Mouse (Mus musculus) ES-Bruce4 (cell line): Measurements from ENCODE around the gene L3mbtl3. TPM values are rescaled to one million over a fixed set of nuclear protein-coding genes. Genes with fewer than 3 reads are reported as not detected.

ENCODE experiments used
- H3K27ac ChIP-seq: 2 replicates; pipeline ENCODE4 v1.5.1; 2012; ENCODE audit warnings: low read length, inconsistent platforms; ENCODE audit not compliant: insufficient read depth
- H3K27me3 ChIP-seq: 2 replicates; pipeline ENCODE4 v1.6.1; 2012; ENCODE audit warnings: mild to moderate bottlenecking, low read length, inconsistent platforms; ENCODE audit not compliant: control insufficient read depth, poor library complexity, insufficient read depth, severe bottlenecking
- H3K36me3 ChIP-seq: 2 replicates; pipeline ENCODE4 v1.6.1; 2012; ENCODE audit warnings: inconsistent platforms, mild to moderate bottlenecking, low read length, moderate library complexity; ENCODE audit not compliant: control insufficient read depth, poor library complexity, insufficient read depth, severe bottlenecking
- H3K4me1 ChIP-seq: one replicate; pipeline ENCODE4 v1.8.1; 2011; ENCODE audit warnings: low read length; ENCODE audit not compliant: control insufficient read depth, insufficient read depth
- H3K4me3 ChIP-seq: 2 replicates; pipeline ENCODE4 v1.5.1; 2011; ENCODE audit warnings: low read depth, mild to moderate bottlenecking, low read length
- H3K9ac ChIP-seq: 2 replicates; pipeline ENCODE4 v1.6.1; 2012; ENCODE audit warnings: low read depth, mild to moderate bottlenecking, inconsistent platforms; ENCODE audit not compliant: poor library complexity, severe bottlenecking
- H3K9me3 ChIP-seq: replicated peaks from 2 replicates; pipeline ENCODE4 v1.6.1; 2012; ENCODE audit warnings: mild to moderate bottlenecking, low read length, inconsistent platforms; ENCODE audit not compliant: control insufficient read depth, poor library complexity, insufficient read depth, severe bottlenecking
- CTCF ChIP-seq: IDR thresholded peaks from one replicate; pipeline ENCODE4 v1.8.1; 2011; ENCODE audit warnings: low read depth, low read length
- EP300 ChIP-seq: IDR thresholded peaks from 2 replicates; pipeline ENCODE4 v1.6.1; 2011; ENCODE audit warnings: low read depth, low read length; ENCODE audit not compliant: insufficient read depth
- POLR2A ChIP-seq: IDR thresholded peaks from one replicate; pipeline ENCODE4 v1.8.1; 2011; ENCODE audit warnings: low read length; ENCODE audit not compliant: insufficient read depth
- polyA plus RNA-seq: library from polyadenylated mRNA; stranded (reverse); fragments of >200 nt; gene quantifications from 2 replicates; pipeline ENCODE4 v1.2.4, GENCODE M21; 2011; ENCODE audit warnings: low read depth; ENCODE audit not compliant: missing spikeins, insufficient read depth, insufficient read length

Gene L3mbtl3
- polyA plus RNA-seq, 1 experiment: 15.9 TPM

- TF ChIP-seq EP300: no peak
- TF ChIP-seq POLR2A: no peak
- no peak for TF ChIP-seq CTCF
- H3K27me3 ChIP-seq: no peaks in the 10 kb centered on the region
- no peaks in the 10 kb centered on the region for H3K36me3 ChIP-seq
- H3K4me3 ChIP-seq: no peak overlapping the region
- peaks cover 1% of the 10 kb centered on the region for H3K4me1 ChIP-seq
- H3K9ac ChIP-seq: no peak overlapping the region
- 0 out of 2 replicates have a peak, but pooled peaks cover 3% of the 10 kb centered on the region for H3K9me3 ChIP-seq
- H3K27ac ChIP-seq: no peak overlapping the region
These were observed 25.6 kb downstream of the L3mbtl3 start for GRCm38 (mm10) chr10:26350153-26350552.

GRCm38 (mm10) chr10:26347614-26348013, 28.2 kb downstream of the L3mbtl3 start:
- H3K27me3 ChIP-seq: no peaks in the 10 kb centered on the region
- 0 out of 2 replicates have a peak, but pooled peaks cover 3% of the 10 kb centered on the region for H3K9me3 ChIP-seq
- no peak overlapping the region for H3K27ac ChIP-seq
- peaks cover 1% of the 10 kb centered on the region for H3K4me1 ChIP-seq
- TF ChIP-seq CTCF (no peak), POLR2A (no peak), EP300 (no peak)
- no peak overlapping the region for H3K4me3 ChIP-seq
- H3K36me3 ChIP-seq: no peaks in the 10 kb centered on the region
- no peak overlapping the region for H3K9ac ChIP-seq

- Histone ChIP-seq H3K27ac (no peak overlapping the region), H3K9ac (no peak overlapping the region), H3K4me1 (peaks cover 1% of the 10 kb centered on the region), H3K27me3 (no peaks in the 10 kb centered on the region), H3K4me3 (no peak overlapping the region), H3K9me3 (0 out of 2 replicates have a peak, but pooled peaks cover 3% of the 10 kb centered on the region), H3K36me3 (no peaks in the 10 kb centered on the region)
- TF ChIP-seq CTCF (no peak), EP300 (no peak), POLR2A (no peak)
These were observed 29.9 kb downstream of the L3mbtl3 start for GRCm38 (mm10) chr10:26345879-26346278.

- Histone ChIP-seq H3K27ac (no peak overlapping the region), H3K4me3 (no peak overlapping the region), H3K27me3 (no peaks in the 10 kb centered on the region), H3K4me1 (peaks cover under 1% of the 10 kb centered on the region), H3K36me3 (no peaks in the 10 kb centered on the region), H3K9me3 (no peaks in the 10 kb centered on the region), H3K9ac (no peak overlapping the region)
- TF ChIP-seq CTCF: no peak
These were observed 37.8 kb downstream of the L3mbtl3 start for GRCm38 (mm10) chr10:26337896-26338503.

- no peak overlapping the region for H3K27ac ChIP-seq
- peaks cover 3% of the 10 kb centered on the region for H3K4me1 ChIP-seq
- H3K9ac ChIP-seq: no peak overlapping the region
- TF ChIP-seq CTCF (no peak), POLR2A (no peak), EP300 (0 out of 2 replicates have a peak, but pooled peaks have one; percentile 13)
- H3K9me3 ChIP-seq: no peaks in the 10 kb centered on the region
- H3K4me3 ChIP-seq: no peak overlapping the region
- H3K27me3 ChIP-seq: no peaks in the 10 kb centered on the region
- no peaks in the 10 kb centered on the region for H3K36me3 ChIP-seq
These were observed 41.8 kb downstream of the L3mbtl3 start for GRCm38 (mm10) chr10:26333966-26334365.

- Histone ChIP-seq H3K36me3 (no peaks in the 10 kb centered on the region), H3K4me1 (peaks cover 3% of the 10 kb centered on the region)
- no peak for TF ChIP-seq POLR2A
- TF ChIP-seq CTCF: no peak
- no peak for TF ChIP-seq EP300
These were observed 43.0 kb downstream of the L3mbtl3 start for GRCm38 (mm10) chr10:26332781-26333180.

More at GRCm38 (mm10) chr10:26332781-26333180, 43.0 kb downstream of the L3mbtl3 start:
- Histone ChIP-seq H3K27ac (no peak overlapping the region), H3K27me3 (no peaks in the 10 kb centered on the region), H3K9ac (no peak overlapping the region), H3K9me3 (no peaks in the 10 kb centered on the region), H3K4me3 (no peak overlapping the region)
